Mouse (Mus musculus): ENCODE data around the gene Gm6377. TPM values are rescaled to one million over a fixed set of nuclear protein-coding genes. Genes with fewer than 3 reads are reported as not detected.

The Gm6377 gene
- polyA plus RNA-seq (2015; fragmentation: Nextera tagmentation; extraction: Ambion mirVana): 0.15 TPM in 1 of 2 replicates, not detected in the other

- Histone ChIP-seq H3K9me3 (ENCODE audit: low read length) (no peaks in the 10 kb centered on the region), H3K9ac (replicated peaks; ENCODE audit: low read length) (no peak within 1 kb of the TSS), H3K4me2 (replicated peaks; ENCODE audit: low read depth, low read length) (no peak within 1 kb of the TSS), H3K4me1 (ENCODE audit: insufficient read depth, low read length) (no peaks in the 10 kb centered on the region), H3K4me3 (ENCODE audit: low read length) (no peak within 1 kb of the TSS), H3K27me3 (ENCODE audit: insufficient read depth, low read length) (no peaks in the 10 kb centered on the region), H3K36me3 (ENCODE audit: insufficient read depth, low read length) (no peaks in the 10 kb centered on the region), H3K27ac (ENCODE audit: low read length) (no peak within 1 kb of the TSS)
- 75% methylated on average over 4 of the region's 4 CpGs for WGBS
- ATAC-seq (ENCODE audit: low FRiP score, low TSS enrichment): no peak
Measured at GRCm38 (mm10) chrX:109196468-109196867, at the start of gene Gm6377. Gene Gm6377 (plus strand): TSS chrX:109196756.

GRCm38 (mm10) chrX:109147108-109147507, 49.4 kb upstream of the Gm6377 start:
- no peaks in the 10 kb centered on the region for H3K4me1 ChIP-seq (ENCODE audit: insufficient read depth, low read length)
- H3K9ac ChIP-seq (replicated peaks; ENCODE audit: low read length): no peak overlapping the region
- 92% methylated on average over 3 of the region's 3 CpGs for WGBS
- H3K36me3 ChIP-seq (ENCODE audit: insufficient read depth, low read length): no peaks in the 10 kb centered on the region
- H3K4me3 ChIP-seq (ENCODE audit: low read length): no peak overlapping the region
- no peak for ATAC-seq (ENCODE audit: low FRiP score, low TSS enrichment)
- H3K9me3 ChIP-seq (ENCODE audit: low read length): no peaks in the 10 kb centered on the region
- H3K27ac ChIP-seq (ENCODE audit: low read length): no peak overlapping the region
- H3K27me3 ChIP-seq (ENCODE audit: insufficient read depth, low read length): no peaks in the 10 kb centered on the region
- no peak overlapping the region for H3K4me2 ChIP-seq (replicated peaks; ENCODE audit: low read depth, low read length)

- no peak for ATAC-seq (ENCODE audit: low FRiP score, low TSS enrichment)
- Histone ChIP-seq H3K27ac (ENCODE audit: low read length) (no peak overlapping the region), H3K36me3 (ENCODE audit: insufficient read depth, low read length) (no peaks in the 10 kb centered on the region), H3K4me3 (ENCODE audit: low read length) (no peak overlapping the region), H3K4me1 (ENCODE audit: insufficient read depth, low read length) (no peaks in the 10 kb centered on the region), H3K9ac (replicated peaks; ENCODE audit: low read length) (no peak overlapping the region), H3K27me3 (ENCODE audit: insufficient read depth, low read length) (no peaks in the 10 kb centered on the region), H3K9me3 (ENCODE audit: low read length) (no peaks in the 10 kb centered on the region), H3K4me2 (replicated peaks; ENCODE audit: low read depth, low read length) (no peak overlapping the region)
- WGBS: 90% methylated on average over 2 of the region's 2 CpGs
Measured at GRCm38 (mm10) chrX:109151228-109151627, 45.3 kb upstream of the Gm6377 start.

- Histone ChIP-seq H3K36me3 (ENCODE audit: insufficient read depth, low read length) (no peaks in the 10 kb centered on the region), H3K27me3 (ENCODE audit: insufficient read depth, low read length) (no peaks in the 10 kb centered on the region), H3K9ac (replicated peaks; ENCODE audit: low read length) (no peak overlapping the region), H3K4me2 (replicated peaks; ENCODE audit: low read depth, low read length) (no peak overlapping the region), H3K4me1 (ENCODE audit: insufficient read depth, low read length) (no peaks in the 10 kb centered on the region), H3K27ac (ENCODE audit: low read length) (no peak overlapping the region), H3K9me3 (ENCODE audit: low read length) (no peaks in the 10 kb centered on the region), H3K4me3 (ENCODE audit: low read length) (no peak overlapping the region)
- no peak for ATAC-seq (ENCODE audit: low FRiP score, low TSS enrichment)
- 87% methylated on average over 1 of the region's 1 CpGs for WGBS
Measured at GRCm38 (mm10) chrX:109160326-109160725, 36.2 kb upstream of the Gm6377 start.

- ATAC-seq (ENCODE audit: low FRiP score, low TSS enrichment): no peak
Measured at GRCm38 (mm10) chrX:109160901-109161300, 35.7 kb upstream of the Gm6377 start.

GRCm38 (mm10) chrX:109175038-109175437, 21.5 kb upstream of the Gm6377 start:
- no peak for ATAC-seq (ENCODE audit: low FRiP score, low TSS enrichment)
- no peak overlapping the region for H3K9ac ChIP-seq (replicated peaks; ENCODE audit: low read length)
- no peaks in the 10 kb centered on the region for H3K36me3 ChIP-seq (ENCODE audit: insufficient read depth, low read length)
- H3K4me3 ChIP-seq (ENCODE audit: low read length): no peak overlapping the region
- 62% methylated on average over 2 of the region's 2 CpGs for WGBS
- H3K27ac ChIP-seq (ENCODE audit: low read length): no peak overlapping the region
- H3K9me3 ChIP-seq (ENCODE audit: low read length): no peaks in the 10 kb centered on the region
- H3K4me1 ChIP-seq (ENCODE audit: insufficient read depth, low read length): no peaks in the 10 kb centered on the region
- no peaks in the 10 kb centered on the region for H3K27me3 ChIP-seq (ENCODE audit: insufficient read depth, low read length)
- H3K4me2 ChIP-seq (replicated peaks; ENCODE audit: low read depth, low read length): no peak overlapping the region

More at GRCm38 (mm10) chrX:109160901-109161300, 35.7 kb upstream of the Gm6377 start:
- no peak overlapping the region for H3K27ac ChIP-seq (ENCODE audit: low read length)
- no peak overlapping the region for H3K9ac ChIP-seq (replicated peaks; ENCODE audit: low read length)
- no peaks in the 10 kb centered on the region for H3K36me3 ChIP-seq (ENCODE audit: insufficient read depth, low read length)
- no peak overlapping the region for H3K4me2 ChIP-seq (replicated peaks; ENCODE audit: low read depth, low read length)
- no peaks in the 10 kb centered on the region for H3K9me3 ChIP-seq (ENCODE audit: low read length)
- no peak overlapping the region for H3K4me3 ChIP-seq (ENCODE audit: low read length)
- H3K27me3 ChIP-seq (ENCODE audit: insufficient read depth, low read length): no peaks in the 10 kb centered on the region
- WGBS: 72% methylated on average over 4 of the region's 4 CpGs
- no peaks in the 10 kb centered on the region for H3K4me1 ChIP-seq (ENCODE audit: insufficient read depth, low read length)

GRCm38 (mm10) chrX:109175470-109175869, 21.1 kb upstream of the Gm6377 start:
- Histone ChIP-seq H3K4me2 (replicated peaks; ENCODE audit: low read depth, low read length) (no peak overlapping the region), H3K4me1 (ENCODE audit: insufficient read depth, low read length) (no peaks in the 10 kb centered on the region), H3K36me3 (ENCODE audit: insufficient read depth, low read length) (no peaks in the 10 kb centered on the region), H3K4me3 (ENCODE audit: low read length) (no peak overlapping the region), H3K9me3 (ENCODE audit: low read length) (no peaks in the 10 kb centered on the region), H3K27me3 (ENCODE audit: insufficient read depth, low read length) (no peaks in the 10 kb centered on the region), H3K27ac (ENCODE audit: low read length) (no peak overlapping the region), H3K9ac (replicated peaks; ENCODE audit: low read length) (no peak overlapping the region)
- WGBS: 46% methylated on average over 3 of the region's 3 CpGs
- ATAC-seq (ENCODE audit: low FRiP score, low TSS enrichment): peak; percentile 35; the same call in 1 of the 2 replicates

- Histone ChIP-seq H3K36me3 (ENCODE audit: insufficient read depth, low read length) (no peaks in the 10 kb centered on the region), H3K9me3 (ENCODE audit: low read length) (no peaks in the 10 kb centered on the region), H3K4me2 (replicated peaks; ENCODE audit: low read depth, low read length) (no peak overlapping the region), H3K27ac (ENCODE audit: low read length) (no peak overlapping the region), H3K27me3 (ENCODE audit: insufficient read depth, low read length) (no peaks in the 10 kb centered on the region), H3K9ac (replicated peaks; ENCODE audit: low read length) (no peak overlapping the region), H3K4me3 (ENCODE audit: low read length) (no peak overlapping the region), H3K4me1 (ENCODE audit: insufficient read depth, low read length) (no peaks in the 10 kb centered on the region)
- 82% methylated on average over 4 of the region's 4 CpGs for WGBS
- ATAC-seq (ENCODE audit: low FRiP score, low TSS enrichment): no peak
Measured at GRCm38 (mm10) chrX:109184706-109185478, 11.7 kb upstream of the Gm6377 start.

GRCm38 (mm10) chrX:109189607-109190006, 6.9 kb upstream of the Gm6377 start:
- no peaks in the 10 kb centered on the region for H3K27me3 ChIP-seq (ENCODE audit: insufficient read depth, low read length)
- H3K9me3 ChIP-seq (ENCODE audit: low read length): no peaks in the 10 kb centered on the region
- H3K4me2 ChIP-seq (replicated peaks; ENCODE audit: low read depth, low read length): no peak overlapping the region
- no peaks in the 10 kb centered on the region for H3K36me3 ChIP-seq (ENCODE audit: insufficient read depth, low read length)
- H3K9ac ChIP-seq (replicated peaks; ENCODE audit: low read length): no peak overlapping the region
- H3K4me3 ChIP-seq (ENCODE audit: low read length): no peak overlapping the region
- H3K27ac ChIP-seq (ENCODE audit: low read length): no peak overlapping the region
- WGBS: 89% methylated on average over 4 of the region's 4 CpGs
- ATAC-seq (ENCODE audit: low FRiP score, low TSS enrichment): no peak
- no peaks in the 10 kb centered on the region for H3K4me1 ChIP-seq (ENCODE audit: insufficient read depth, low read length)

- Histone ChIP-seq H3K27me3 (ENCODE audit: insufficient read depth, low read length) (no peaks in the 10 kb centered on the region), H3K36me3 (ENCODE audit: insufficient read depth, low read length) (no peaks in the 10 kb centered on the region), H3K4me2 (replicated peaks; ENCODE audit: low read depth, low read length) (no peak overlapping the region), H3K4me1 (ENCODE audit: insufficient read depth, low read length) (no peaks in the 10 kb centered on the region), H3K9me3 (ENCODE audit: low read length) (no peaks in the 10 kb centered on the region), H3K4me3 (ENCODE audit: low read length) (no peak overlapping the region), H3K9ac (replicated peaks; ENCODE audit: low read length) (no peak overlapping the region), H3K27ac (ENCODE audit: low read length) (peak overlapping the region; percentile 55; the same call in 1 of the 2 replicates)
- ATAC-seq (ENCODE audit: low FRiP score, low TSS enrichment): 0 out of 2 replicates have a peak, but pooled peaks have one; percentile 63
- 49% methylated on average over 4 of the region's 4 CpGs for WGBS
Measured at GRCm38 (mm10) chrX:109190969-109191368, 5.6 kb upstream of the Gm6377 start.
